Mouse (Mus musculus): ENCODE measurements around the gene Myom3.

Myom3 gene

DNA sequence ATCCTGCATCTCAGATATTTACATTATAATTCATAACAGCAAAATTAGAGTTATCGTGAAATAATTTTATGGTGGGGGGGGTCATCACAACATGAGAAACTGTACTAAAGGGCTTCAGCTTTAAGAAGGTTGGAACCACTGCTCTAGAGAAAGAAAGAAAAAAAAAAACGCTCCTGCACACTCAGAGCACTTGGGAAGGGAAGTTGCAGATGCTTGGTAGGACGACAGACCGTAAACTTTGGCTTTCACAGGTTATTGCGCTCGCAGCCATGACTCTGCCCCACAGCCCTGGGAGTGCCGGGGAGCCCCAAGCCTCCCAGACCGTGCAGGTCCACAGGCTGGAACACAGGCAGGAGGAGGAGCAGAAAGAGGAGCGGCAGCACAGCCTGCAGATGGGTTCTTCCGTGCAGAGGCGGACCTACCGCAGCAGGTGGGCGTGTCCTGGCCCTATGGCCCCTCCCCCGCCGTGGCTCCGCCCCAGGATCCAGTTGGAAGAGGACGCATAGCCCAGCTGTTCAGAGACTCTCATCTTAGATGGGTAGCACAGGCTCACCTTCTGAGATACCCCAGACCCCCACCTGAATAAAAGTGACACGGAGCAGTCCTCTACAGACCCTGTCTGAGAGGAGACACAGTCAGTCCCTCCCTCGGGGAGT, 2.9 kb downstream of the Myom3 start:
- peak; percentile 57 to 63 for DNase-seq

DNA sequence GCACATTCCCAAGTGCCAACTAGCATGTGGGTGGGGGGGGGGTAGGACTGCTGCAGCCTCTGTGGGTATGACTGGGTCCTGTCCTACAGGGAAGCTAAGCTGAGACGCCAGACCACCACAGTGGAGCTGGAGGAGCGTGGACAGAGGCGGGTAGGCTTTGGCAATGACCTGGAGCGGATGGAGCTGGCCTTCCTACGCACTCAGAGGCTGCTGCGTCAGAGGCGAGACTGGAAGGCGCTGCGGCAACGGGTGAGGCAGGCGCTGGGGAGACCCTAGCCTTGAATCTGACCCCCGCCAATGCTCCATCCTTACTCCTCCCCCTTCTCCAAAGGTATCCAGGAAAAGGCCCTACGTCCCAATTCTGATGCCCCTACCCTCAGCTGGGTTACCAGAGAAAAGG, 5.2 kb downstream of the Myom3 start:
- DNase-seq, result no peak

DNA sequence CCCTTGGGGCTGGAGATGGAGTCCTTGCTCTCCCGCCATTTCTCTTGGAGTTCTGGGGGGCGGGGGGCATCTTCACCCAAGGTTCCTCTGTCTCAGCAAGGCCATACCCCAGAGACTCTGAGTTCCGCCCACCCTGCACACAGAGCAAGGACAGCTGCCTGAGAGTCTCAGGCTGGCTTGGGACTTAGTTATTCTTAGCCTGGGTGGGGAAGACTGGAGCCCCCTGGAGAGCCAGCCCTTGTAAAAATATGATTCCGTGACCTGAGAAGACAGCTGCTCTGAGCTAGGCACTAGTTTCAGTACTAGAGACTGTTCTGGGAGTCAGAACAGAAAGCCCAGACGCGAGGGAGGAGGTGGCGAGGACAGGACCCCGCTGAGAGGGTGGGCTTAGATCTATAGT, 6.2 kb downstream of the Myom3 start:
- no peak for DNase-seq

GRCm38 (mm10) chr4:135766976-135767375, 7.5 kb downstream of the Myom3 start:
- DNase-seq, result no peak

DNA sequence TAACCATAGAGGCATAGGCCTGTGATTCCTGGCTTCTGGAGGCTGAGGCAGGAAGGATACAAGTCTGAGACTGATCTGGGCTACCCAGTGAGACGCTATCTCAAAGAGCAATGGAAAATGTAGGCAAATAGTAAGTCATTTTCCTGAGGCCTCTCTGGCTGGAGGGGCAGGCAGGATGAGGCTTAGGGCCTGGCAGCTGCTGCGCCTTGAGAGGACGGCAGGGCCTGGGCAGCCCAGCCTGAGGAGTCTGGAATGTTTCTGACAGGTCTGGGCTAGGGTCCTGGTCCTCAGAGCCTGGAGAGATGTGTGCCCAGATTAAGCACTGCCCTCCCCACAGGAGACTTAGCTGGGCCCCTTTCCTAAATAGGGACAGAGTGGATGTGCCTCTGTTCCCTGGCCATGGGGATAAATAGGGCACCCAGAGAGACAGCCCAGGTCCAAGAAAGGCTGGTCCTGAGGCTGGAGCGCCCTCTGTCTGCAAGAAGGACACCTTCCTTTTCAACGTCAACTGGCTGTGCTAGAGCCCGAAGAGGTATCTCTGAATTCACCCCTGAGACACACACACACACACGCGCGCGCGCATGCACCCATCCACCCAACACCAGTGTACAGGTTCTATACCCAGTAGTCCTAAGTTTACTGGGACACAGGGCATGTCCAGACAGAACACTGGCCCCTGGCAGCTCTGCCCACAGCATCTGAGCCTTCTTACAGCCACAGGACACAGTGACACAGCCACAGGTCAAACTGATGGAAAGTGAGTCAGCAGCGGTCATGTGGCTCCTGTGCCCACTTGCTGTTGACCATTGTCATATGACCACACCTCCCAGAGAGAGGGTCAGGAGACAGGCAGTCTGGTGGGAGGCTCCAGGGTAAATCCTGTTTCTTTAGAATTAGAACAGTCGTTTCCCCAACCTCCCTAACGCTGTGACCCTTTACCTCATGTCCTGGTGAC, 9.3 kb downstream of the Myom3 start:
- peak; percentile 13 to 19 for DNase-seq

DNA sequence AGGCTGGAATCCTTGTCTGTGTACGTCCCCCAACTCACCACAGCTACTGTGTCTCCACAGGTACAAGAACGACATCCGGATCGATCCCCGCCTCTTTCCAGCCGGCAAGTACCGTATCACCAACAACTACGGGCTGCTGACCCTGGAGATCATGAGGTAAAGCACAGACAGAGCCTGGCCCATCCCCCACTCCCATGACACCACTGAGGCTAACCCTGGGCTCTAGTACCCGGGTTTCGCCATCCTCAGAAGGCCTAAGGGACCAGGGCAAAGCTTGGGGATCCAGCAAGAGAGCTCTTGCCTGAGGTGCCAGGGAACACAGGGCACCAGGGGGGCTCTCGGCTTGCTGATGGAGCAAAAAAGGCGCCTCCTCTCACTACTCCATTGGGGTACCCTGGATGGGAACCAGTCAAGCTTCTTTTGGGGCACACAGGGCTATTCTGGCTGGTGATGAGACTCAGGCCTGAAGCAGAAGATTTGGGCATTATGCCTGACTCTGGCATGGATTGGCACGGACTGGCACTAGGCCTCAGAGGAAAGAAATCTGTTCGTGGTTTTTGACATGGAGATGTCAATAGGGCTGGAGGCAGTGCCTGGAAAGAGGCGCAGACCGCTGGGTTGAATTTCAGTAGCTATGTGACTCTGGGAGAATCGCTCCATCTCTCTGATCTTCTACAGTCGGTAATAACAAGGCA, 11.2 kb downstream of the Myom3 start:
- no peak for DNase-seq

GRCm38 (mm10) chr4:135771592-135771991, 12.1 kb downstream of the Myom3 start:
- DNase-seq, result peak in 1 of 2 experiments; percentile 7

GRCm38 (mm10) chr4:135772671-135773070, 13.2 kb downstream of the Myom3 start:
- no peak for DNase-seq

DNA sequence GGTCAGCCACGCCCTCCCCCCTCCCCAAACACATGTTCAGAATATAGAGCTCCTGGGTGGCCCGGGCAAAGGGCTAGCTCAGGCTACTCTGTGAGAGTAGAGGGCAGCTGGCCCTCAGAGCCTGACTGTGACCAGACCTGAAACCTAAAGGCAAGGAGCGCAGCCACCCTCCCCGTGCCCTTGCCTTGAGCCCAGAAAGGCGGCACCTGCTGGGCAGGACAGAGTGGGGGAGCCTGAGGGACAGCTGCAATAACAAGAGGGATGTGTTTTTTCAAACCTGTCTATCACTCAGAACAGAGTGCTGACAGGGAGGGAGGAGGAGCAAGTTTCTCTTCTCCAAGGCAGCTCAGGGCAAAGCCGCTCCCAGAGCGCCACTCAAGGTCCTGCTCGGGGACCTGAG, 15.0 kb downstream of the Myom3 start:
- no peak for DNase-seq

- no peak for DNase-seq
Measured at GRCm38 (mm10) chr4:135776850-135777249, 17.3 kb downstream of the Myom3 start.

DNA sequence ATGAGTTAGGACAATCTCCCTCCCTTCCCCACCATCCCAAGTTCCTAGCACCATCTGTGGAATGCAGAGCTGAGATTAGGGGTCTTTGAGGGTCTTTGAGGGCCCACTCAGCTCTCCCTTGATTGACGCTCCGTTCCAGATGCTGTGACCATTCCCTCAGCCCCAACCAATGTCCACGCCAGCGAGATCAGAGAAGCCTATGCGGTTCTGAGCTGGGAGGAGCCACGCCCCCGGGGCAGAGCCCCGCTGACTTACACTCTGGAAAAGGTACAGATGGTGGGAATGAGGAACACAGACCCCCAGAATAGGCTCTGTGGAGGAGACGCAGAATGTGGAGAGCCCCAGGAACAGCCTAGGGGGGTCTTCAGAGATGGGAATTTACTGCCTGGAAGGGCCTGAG, 20.1 kb downstream of the Myom3 start:
- DNase-seq, result no peak

DNA sequence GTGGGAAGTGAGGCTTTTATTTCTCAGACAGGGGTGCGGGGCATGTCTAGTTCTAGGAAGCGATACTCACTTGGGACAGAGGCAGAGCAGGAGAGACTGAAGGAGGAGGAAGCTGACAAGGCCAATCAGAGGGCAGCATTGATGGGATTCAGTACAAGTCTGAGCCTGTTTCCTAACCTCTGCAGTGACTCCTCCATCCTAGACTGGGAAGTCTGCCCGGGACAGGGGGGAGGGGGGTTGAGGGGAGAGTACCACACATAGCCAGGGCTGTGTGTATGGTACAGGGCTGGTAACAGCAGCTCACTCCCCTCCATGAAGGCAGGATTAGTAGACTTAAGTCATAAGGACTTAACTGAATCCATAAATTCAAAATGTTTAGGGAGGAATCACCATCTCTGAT, 20.7 kb downstream of the Myom3 start:
- no peak for DNase-seq

- DNase-seq, result no peak
Measured at GRCm38 (mm10) chr4:135781304-135781703, 21.8 kb downstream of the Myom3 start.

- no peak for DNase-seq
Measured at GRCm38 (mm10) chr4:135786581-135786980, 27.1 kb downstream of the Myom3 start.

- DNase-seq, result no peak
Measured at GRCm38 (mm10) chr4:135787271-135787670, 27.8 kb downstream of the Myom3 start.

DNA sequence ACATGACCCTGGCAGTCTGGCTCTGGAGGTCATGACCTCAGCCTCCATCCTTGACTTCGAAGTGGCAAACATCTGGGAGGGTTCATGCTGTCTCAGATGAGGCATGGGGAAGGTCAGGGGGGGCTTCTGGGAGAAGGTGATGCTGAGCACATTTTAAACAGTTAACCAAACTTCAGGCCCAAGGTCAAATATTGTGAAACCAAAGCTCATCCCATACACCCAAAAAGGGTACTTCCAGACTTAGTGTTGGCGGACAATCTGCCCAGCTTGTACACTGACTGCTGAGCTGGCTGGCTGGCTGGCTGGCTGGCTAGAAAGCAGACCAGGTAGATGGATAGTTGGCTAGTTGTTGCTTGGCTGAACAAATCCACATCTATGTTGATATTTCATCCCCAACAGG, 29.6 kb downstream of the Myom3 start:
- no peak for DNase-seq

- DNase-seq, result no peak
Measured at GRCm38 (mm10) chr4:135792821-135793220, 33.3 kb downstream of the Myom3 start.

- no peak for DNase-seq
Measured at GRCm38 (mm10) chr4:135797931-135798330, 38.4 kb downstream of the Myom3 start.

DNA sequence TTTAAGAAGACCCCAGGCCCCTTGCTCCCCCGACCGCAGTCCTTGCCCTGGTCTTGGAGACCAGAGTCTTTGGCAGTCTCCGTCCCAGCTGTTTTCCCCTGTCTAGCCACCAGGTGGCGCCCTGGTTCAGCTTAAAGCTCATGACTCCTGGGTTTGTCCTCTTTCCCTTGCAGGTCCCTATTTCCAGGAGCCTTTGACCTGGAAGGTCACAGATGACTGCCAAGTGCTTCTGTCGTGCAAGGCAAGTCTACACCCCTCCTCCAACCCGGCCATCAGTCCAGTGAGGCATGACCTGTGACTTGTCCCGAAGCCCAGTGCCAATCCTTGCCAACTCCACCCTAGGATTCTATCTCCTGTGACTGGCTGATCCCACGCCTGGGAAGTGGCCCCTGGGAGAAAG, 42.0 kb downstream of the Myom3 start:
- peak; percentile 91 to 92 for DNase-seq

- peak; percentile 66 to 68 for DNase-seq
Measured at GRCm38 (mm10) chr4:135803299-135803698, 43.8 kb downstream of the Myom3 start.

DNA sequence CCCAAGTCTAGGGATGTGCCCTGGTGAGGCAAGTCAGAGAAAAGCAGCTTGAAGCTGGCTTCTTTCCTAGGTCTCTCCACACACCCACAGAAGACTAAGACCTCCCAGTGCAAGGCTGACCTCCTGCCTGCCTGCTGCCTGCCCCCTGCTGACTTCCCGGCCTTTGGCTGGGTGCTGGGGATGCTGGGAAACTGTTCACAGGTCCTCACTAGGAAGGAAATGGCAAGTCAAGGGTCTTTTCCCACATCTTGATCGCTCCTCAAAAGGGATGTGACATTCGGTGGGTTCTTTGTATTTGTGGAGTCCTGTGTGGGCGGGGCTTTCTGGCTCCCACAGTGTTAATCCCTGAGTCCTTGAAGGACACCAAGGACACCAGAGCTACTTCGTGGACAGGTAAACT, 44.7 kb downstream of the Myom3 start:
- DNase-seq, result no peak

GRCm38 (mm10) chr4:135814896-135815295, 55.4 kb downstream of the Myom3 start:
- no peak for DNase-seq

GRCm38 (mm10) chr4:135816905-135817622, 57.5 kb downstream of the Myom3 start:
- peak; percentile 75 to 78 for DNase-seq

Measured in B cell, adult 2 months (primary cell).